Mouse (Mus musculus): Measurements from ENCODE around the gene Calr. TPM values are rescaled to one million over a fixed set of nuclear protein-coding genes. Genes with fewer than 3 reads are reported as not detected.

Gene Calr
- polyA plus RNA-seq, 1 experiment = 466 TPM

DNA sequence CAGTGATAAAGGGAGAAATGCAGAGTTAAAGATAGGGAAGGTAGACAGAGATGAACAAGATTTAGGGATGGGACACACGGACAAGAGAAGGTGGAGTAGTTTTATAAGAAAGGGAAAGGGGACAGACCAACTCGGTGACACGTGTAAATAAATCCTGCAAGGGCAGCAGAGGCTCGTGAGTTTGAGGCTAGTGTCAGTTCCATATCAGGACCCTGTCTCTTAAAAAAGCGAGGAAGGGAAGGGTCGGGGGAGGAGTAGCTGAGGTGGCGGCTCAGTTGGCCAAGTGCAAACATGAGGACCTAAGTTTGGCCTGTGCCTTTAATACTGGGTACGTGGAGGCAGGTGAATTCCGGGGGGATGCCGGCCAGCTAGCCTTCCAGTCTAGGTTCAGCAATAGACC, 35.4 kb downstream of the Calr start:
- DNase-seq (ENCODE audit: low read depth) = no peak
- TF ChIP-seq POLR2A (IDR thresholded peaks at IDR 0.05; ENCODE audit: borderline replicate concordance, extremely low read depth, insufficient read depth, insufficient read length, poor library complexity, severe bottlenecking) (no peak), CTCF (IDR thresholded peaks at IDR 0.05; ENCODE audit: borderline replicate concordance, extremely low read depth, insufficient read depth, insufficient read length) (no peak)

DNA sequence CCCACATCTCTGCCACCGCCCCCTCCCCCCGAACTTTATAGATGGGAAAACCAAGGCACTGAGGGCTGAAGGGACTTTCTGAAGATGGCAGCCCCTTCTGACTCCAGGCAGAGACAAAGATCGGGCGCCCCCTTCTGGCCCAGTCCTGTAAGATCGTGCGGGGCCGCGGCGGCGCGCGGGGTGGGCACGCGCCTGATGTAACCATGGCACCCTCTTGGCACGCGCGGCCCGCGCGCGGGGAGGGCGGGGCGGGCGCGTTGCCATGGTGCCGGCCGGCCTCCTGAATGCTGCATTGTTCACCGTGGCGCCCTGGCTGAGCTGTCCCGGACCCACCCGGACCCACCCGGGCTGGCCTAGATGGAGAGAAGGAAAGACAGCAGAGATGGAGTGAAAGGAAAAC, 35.8 kb downstream of the Calr start:
- DNase-seq (ENCODE audit: low read depth) = peak; percentile 96

DNA sequence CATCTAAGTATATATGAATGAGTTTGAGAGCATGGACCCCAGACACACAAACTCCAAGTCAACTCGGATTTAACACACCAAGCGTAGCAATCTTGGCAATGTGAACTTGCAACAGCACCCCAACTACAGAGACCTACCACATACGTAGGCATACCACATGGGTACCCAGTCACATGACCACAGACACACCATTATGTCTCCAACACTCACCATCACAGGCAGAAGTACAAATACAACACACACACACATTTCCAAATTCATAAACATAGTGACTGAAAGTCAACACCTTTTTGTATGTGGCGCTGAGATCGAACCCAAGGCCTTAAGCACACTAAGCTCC, 36.8 kb downstream of the Calr start:
- DNase-seq (ENCODE audit: low read depth) = peak; percentile 71
- TF ChIP-seq POLR2A (IDR thresholded peaks at IDR 0.05; ENCODE audit: borderline replicate concordance, extremely low read depth, insufficient read depth, insufficient read length, poor library complexity, severe bottlenecking) (no peak), CTCF (IDR thresholded peaks at IDR 0.05; ENCODE audit: borderline replicate concordance, extremely low read depth, insufficient read depth, insufficient read length) (no peak)

More for the DNA sequence above, 35.8 kb downstream of the Calr start:
- TF ChIP-seq POLR2A (IDR thresholded peaks at IDR 0.05; ENCODE audit: borderline replicate concordance, extremely low read depth, insufficient read depth, insufficient read length, poor library complexity, severe bottlenecking) = 0 out of 2 replicates have a peak, but pooled peaks have one; percentile 6
- peak; percentile 83 for TF ChIP-seq CTCF (IDR thresholded peaks at IDR 0.05; ENCODE audit: borderline replicate concordance, extremely low read depth, insufficient read depth, insufficient read length)

DNA sequence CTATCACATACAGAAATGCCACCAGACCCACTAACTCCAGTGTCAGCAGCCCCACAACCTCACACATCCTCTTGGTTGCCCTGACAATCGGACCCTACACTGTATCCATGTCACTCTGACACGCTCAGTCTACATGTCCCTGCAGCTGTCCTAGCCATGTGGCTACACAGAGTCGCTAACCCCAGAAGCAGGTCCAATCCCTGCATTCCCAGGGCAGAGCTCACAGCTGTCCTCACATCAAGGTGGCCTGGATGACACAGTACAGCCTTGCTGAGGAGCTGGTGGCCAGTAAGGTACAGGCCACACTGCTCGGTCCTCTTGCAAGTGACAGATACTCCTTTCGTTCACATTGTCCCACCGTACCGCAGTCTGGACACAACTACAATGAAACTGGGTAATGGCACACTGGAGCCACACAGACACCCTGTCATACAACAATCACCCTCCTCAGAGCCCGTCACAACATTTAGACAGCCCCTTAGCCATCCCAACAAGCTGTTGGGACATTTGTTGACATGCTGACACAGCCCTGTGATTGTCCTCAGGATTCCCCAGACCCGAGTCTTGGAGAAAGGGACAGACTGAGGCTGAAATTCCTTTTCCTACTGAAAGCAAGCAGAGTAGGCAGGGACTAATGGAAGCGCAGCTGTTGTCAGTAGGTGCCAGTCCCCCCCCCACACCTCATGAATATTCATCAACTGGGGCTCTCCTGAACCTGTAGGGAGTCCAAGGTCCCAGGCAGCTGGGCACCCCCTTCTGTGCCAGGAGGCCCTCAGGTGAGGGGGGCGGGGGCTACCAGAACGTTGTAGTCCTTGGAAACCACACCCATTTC, 37.4 kb downstream of the Calr start:
- DNase-seq (ENCODE audit: low read depth) = peak; percentile 85
- TF ChIP-seq CTCF (IDR thresholded peaks at IDR 0.05; ENCODE audit: borderline replicate concordance, extremely low read depth, insufficient read depth, insufficient read length) (no peak), POLR2A (IDR thresholded peaks at IDR 0.05; ENCODE audit: borderline replicate concordance, extremely low read depth, insufficient read depth, insufficient read length, poor library complexity, severe bottlenecking) (no peak)

DNA sequence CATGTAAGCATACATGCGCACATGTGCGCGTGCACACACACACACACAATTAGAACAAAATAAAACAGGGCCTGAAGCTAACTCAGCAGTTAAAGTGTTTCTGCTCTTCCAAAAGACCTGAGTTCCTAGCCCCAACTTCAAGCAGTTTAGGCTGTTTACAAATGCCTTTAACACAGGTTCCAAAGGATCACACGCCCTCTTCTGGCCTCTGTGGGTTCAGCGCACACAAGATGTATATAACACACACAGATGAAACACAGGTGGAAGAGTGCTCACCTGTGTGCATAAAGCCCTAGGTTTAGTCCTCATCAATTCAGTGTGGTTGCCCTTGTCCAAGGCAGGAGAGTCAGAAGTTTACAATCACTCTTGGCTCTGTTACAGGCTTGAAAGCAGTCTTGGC, 40.7 kb downstream of the Calr start:
- no peak for DNase-seq (ENCODE audit: low read depth)
- TF ChIP-seq CTCF (IDR thresholded peaks at IDR 0.05; ENCODE audit: borderline replicate concordance, extremely low read depth, insufficient read depth, insufficient read length) = no peak
- TF ChIP-seq POLR2A (IDR thresholded peaks at IDR 0.05; ENCODE audit: borderline replicate concordance, extremely low read depth, insufficient read depth, insufficient read length, poor library complexity, severe bottlenecking) = no peak

DNA sequence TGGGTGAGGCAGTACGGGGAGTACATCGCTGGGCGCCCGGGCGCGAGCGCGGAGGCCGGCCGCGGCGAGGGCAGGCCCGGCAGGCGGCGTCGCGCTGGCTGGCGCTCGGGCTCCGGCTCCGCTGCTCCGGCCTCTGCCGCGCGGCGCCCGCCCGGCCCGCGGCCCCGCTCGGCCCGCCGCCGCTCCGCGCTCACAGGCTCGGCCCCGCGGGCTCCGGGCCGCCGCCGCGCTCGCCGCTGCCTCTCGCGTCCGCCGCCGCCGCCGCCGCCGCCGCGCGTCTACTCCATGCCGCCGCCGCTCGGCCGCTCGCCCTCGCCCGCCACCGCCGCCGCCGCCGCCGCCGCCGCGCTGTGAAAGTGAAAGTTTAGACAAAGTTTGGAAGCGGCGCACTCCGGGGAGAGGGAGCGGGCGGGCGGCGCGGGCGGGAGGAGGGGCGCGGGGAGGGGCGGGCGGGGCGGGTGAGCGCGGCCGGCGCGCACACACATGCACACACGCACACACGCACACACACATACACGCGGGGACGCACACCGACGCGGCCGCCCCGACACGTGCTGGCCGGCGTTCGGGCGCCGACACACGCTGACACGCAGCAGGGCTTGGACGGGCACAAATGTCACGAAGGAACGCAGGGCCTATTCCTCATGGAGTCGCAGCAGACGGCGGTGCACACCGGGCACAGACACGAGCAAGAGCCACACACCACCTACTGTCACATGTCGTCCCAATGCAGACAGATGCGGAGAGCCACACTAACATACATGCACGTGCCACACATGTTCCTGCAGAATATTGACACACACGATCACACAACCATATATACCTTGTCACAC, 46.5 kb downstream of the Calr start, which contains the start of gene Nfix:
Gene Nfix, minus strand, starts transcription at position 346 of the 833 bp plus-strand sequence.
- TF ChIP-seq POLR2A (IDR thresholded peaks at IDR 0.05; ENCODE audit: borderline replicate concordance, extremely low read depth, insufficient read depth, insufficient read length, poor library complexity, severe bottlenecking) (no peak), CTCF (IDR thresholded peaks at IDR 0.05; ENCODE audit: borderline replicate concordance, extremely low read depth, insufficient read depth, insufficient read length) (no peak)
- peak; percentile 71 for DNase-seq (ENCODE audit: low read depth)

DNA sequence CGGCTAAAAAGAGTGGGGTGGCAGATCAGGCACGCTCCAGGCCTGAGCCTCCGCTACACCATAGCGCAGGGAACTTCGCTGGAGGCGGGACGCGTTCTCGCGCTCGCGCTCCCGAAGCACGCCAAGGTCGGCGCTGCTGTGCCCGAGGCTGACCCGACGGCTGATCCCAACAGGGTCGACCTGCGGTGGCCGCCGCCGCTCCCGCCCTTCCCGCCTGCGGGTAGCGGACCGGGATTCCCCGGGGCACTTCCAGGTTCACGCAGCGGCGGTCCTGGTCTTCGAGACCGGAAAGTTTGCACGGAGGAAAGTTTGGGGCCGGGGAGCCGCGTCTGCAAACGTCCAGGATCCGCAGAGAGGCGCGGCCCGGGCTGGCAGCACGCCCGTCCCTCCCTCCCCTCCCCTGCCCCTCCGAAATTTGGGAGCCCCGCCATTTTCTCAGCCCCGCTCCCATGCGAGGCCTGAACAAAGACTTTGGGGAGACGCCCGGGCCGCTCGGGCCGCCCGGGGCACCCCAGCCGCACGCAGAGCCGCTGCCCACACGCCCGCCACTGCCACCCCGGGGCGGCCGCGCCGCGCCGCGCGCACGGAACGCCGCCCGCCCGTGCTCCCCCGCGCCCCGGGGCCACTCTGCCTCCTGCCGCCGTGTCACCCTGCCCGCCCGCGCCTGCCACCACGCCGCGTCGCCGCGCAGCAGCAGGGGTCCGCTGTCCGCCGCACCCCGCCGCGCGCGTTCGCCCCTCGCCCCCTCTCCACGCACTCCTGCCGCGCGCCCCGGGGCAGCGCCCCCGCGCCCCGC, 47.4 kb downstream of the Calr start:
- DNase-seq (ENCODE audit: low read depth) = peak; percentile 74
- TF ChIP-seq CTCF (IDR thresholded peaks at IDR 0.05; ENCODE audit: borderline replicate concordance, extremely low read depth, insufficient read depth, insufficient read length) = no peak
- TF ChIP-seq POLR2A (IDR thresholded peaks at IDR 0.05; ENCODE audit: borderline replicate concordance, extremely low read depth, insufficient read depth, insufficient read length, poor library complexity, severe bottlenecking) = 0 out of 2 replicates have a peak, but pooled peaks have one; percentile 3

DNA sequence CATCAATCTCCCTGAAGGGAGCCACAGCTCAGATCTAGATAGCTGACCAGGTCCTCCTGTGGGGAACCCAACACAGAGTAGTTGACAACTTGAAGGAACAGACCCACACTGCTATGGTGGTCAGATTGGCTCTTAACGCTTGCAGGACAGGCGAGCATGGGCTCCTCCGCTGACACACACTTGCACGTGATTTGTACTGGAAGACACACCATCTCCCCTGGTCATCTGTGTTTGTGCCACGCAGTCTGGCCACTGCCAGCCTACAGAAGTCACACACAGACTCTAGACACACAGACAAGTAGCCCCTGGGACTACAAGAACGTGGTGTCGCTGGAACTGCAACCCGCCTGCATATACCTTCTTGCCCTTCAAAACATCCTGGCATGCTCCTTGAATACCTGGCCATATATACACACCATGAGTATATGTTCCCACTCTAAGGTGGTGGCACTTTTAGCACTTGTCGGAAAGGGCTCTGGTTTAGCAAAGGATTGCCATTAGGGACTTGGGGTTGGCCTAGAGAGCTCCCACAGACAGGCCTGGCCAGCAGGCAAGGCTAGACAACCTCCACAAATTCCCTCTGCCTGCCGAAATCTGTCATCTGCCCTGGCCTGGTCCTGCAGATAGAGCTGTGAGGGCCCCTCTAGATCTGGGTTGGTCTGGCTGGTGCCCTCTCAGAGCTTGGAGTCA, 48.1 kb downstream of the Calr start:
- DNase-seq (ENCODE audit: low read depth) = peak; percentile 35
- TF ChIP-seq CTCF (IDR thresholded peaks at IDR 0.05; ENCODE audit: borderline replicate concordance, extremely low read depth, insufficient read depth, insufficient read length) (no peak), POLR2A (IDR thresholded peaks at IDR 0.05; ENCODE audit: borderline replicate concordance, extremely low read depth, insufficient read depth, insufficient read length, poor library complexity, severe bottlenecking) (no peak)

DNA sequence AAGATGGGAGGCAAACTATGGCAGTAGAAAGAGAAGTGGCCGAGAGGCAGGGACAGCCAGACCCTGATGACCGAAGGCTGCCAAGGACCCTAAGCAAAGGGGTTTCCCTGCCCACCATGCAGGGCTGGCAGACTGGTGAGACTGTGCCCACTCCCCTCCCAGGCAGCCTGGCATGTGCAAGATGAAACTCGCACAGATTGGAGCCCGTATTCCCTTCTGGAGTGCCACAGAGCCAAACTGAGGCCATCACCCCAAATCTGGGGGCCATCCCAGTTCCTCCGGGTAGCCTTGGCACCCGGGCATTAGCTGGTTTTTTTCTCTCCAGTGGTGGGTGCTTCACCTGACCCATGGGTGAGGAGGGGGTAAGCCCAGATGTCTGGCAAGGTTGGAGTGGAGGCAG, 48.8 kb downstream of the Calr start:
- TF ChIP-seq CTCF (IDR thresholded peaks at IDR 0.05; ENCODE audit: borderline replicate concordance, extremely low read depth, insufficient read depth, insufficient read length) = no peak
- no peak for TF ChIP-seq POLR2A (IDR thresholded peaks at IDR 0.05; ENCODE audit: borderline replicate concordance, extremely low read depth, insufficient read depth, insufficient read length, poor library complexity, severe bottlenecking)
- DNase-seq (ENCODE audit: low read depth) = peak; percentile 82

DNA sequence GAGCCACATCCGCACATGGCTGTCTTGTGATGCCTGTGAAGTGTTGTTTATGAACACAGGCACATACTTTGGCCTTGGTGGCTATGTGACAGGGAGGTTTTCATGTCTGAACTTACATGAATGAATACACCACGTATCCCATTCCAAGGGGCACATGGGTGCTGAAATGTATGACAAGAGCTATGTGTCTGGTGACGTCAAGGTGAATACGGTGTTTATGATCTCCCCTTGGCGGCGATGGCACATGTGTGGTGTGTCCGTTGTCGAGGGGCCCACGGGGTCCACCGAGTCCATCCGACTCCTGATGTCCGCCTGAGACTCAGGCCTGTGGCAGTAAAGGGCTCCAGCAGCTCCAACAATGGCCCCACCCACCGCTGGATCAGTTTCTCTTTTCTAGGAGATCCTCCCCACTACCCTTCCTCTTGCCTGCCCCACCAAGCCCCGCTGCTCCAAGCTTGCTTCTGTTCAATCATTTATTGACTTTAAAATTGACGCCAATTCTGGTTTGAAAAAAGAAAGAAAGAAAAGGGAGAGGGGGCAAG, 49.4 kb downstream of the Calr start:
- no peak for DNase-seq (ENCODE audit: low read depth)
- no peak for TF ChIP-seq POLR2A (IDR thresholded peaks at IDR 0.05; ENCODE audit: borderline replicate concordance, extremely low read depth, insufficient read depth, insufficient read length, poor library complexity, severe bottlenecking)
- no peak for TF ChIP-seq CTCF (IDR thresholded peaks at IDR 0.05; ENCODE audit: borderline replicate concordance, extremely low read depth, insufficient read depth, insufficient read length)

Data from brain, embryonic 14.5 days (tissue).